Mouse (Mus musculus): ENCODE measurements around the gene Pou5f1. TPM values are rescaled to one million over a fixed set of nuclear protein-coding genes. Genes with fewer than 3 reads are reported as not detected.

Gene Pou5f1
- polyA plus RNA-seq, 2 experiments from 2014 or later = 0.31 TPM; not detected in 1

DNA sequence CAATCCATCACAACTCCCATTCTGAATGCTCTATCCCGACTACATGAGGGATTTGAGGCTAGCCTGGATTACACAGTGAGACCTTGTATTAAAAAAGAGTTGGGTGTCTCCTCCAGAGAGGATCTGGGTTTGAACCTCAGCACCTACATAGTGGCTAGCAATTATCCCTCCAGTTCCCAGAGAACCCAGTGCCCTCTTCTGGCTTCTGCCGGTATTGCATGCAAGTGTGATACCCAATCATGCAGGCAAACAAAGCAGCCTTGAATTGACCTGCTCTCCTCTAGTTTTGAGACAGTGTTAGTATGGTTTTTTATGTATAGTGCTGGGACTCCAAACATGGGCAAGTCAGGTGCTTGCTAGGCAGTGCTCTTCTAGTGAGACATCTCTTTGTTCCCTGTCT, 8.1 kb downstream of the Pou5f1 start:
- ATAC-seq = no peak

DNA sequence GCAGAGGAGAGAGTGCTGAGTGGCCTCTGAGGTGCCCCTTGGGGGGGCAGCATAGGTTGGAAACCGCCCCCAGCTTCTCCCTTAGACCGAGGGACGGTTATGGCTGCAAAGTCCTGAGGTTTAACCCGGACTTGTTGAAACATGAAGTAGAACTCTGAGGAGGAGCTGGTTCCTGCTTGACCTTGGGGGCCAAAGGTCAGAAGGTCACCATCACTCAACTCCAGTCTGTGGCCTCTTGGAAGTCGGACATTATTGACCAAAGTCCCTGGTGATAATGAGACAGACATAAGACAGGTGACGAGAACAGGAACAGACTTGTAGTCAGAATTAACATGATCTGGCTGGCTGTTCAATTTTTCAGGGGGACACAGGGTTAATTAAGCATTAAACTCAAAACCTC, 8.9 kb downstream of the Pou5f1 start:
- ATAC-seq = no peak

DNA sequence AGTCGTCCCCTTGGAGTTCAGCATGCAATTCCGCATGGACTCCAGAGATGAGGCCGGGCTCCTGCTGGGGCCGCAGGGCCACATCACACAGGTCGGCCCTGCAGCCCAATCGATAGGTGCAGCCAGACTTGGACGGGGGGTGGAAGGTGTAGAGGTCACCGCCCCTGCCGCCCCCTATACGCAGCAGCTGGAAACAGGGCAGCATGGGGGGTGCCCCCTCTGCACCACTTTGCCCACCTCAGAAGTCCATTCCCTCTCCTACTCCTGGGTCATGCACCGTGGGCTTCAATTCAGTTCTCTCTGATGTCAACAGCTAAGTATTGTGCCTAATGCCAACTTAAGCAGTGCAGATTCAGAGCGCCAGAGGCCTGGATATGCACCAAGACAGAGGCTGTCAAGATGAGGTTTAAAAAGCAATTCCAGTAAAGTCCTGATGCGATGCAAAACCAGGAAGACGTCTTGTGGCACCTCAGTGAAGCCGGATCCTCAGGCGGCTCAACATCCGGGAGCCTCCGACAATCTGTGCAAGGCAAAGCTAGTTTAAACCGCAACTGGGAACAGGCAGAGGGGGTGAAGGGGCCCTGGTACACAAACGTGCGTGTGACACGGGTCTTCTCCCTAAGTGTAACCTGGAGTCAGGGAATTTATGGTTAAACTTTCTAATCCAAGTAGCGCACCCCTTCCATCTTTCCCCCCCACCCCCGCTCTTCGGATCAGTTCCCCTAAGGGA, 10.3 kb downstream of the Pou5f1 start:
- ATAC-seq = peak; percentile 22

DNA sequence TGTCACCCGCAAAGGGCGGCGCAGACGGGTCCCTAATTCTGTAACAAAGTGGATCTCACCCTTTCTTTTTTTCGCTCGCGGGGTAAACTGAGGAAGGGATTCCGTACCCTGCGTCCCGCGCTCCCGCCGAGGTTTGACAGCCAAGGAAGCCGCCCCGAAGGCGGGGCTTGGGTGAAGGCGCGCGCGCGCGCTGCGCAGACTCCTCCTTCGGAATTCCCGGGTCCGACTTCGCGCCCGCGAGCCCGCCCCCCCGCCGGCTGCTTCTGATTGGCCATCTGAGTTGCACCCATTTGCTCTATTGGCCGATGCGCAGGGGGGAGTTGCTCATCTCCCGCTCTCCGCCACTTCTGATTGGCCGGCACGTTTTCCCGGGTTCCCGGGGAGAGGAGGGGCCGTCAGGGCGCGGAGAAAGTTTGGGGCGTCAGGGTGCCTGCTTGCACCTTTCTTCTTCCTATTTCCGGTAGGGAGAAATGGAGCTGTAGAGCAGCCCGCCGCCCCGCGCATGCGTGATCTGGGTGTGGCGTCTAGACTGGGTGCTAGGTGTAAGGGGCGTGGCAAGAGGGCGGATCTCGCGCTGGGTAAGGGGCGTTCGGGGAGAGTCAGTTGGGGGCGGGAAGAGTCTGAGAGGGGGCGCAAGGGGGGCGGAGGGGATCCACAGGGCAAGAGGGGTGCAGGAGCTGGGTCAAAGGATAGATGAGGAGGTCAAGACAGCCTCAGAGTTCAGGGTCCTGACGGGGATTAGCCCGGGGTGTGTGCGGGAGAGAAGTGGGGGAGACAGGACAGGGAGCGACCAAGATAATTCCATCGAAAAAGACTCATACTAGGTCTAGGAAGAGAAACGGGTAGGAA, 11.1 kb downstream of the Pou5f1 start, which contains the start of the genes Tcf19 and Cchcr1:
Tcf19 (minus strand) TSS at position 173 of the 849 bp plus-strand sequence.
Cchcr1 (plus strand) TSS at position 449 of the 849 bp plus-strand sequence.
- peak; percentile 93 for ATAC-seq

DNA sequence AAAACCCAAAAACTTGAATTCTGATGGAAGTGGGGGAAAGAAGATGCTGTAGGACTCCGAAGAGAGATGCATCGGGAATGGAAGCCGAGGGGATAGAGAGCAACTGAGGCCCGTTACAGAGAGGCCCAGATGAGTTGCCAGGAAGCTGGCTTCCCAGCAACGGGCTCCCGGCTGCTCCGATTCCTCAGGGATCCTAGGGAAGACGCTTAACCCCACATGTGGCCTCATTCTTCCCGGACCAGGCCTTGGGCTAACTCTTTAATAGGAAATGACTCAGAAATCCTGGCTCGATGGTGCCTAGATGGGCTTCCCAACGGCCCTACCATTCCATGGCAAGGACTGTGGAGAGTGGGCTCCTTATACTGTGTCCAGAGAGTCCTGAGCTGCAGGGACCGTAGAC, 11.7 kb downstream of the Pou5f1 start:
- no peak for ATAC-seq

DNA sequence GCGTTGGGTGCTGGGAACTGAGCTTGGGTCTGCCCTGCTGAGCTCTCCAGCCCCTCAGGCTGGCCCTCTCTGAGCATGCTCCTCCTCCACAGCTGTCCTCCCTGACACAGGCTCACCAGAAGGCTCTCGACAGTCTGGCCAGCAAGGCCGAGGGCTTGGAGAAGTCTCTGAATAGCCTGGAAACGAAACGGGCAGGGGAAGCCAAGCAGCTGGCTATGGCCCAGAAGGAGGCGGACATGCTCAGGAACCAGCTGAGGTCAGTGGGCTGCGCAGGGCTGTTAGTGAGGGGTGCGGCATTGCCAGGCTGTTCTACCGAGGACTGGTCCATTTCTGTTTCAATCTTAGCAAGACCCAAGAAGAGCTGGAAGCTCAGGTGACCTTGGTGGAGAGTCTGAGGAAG, 18.5 kb downstream of the Pou5f1 start:
- no peak for ATAC-seq

DNA sequence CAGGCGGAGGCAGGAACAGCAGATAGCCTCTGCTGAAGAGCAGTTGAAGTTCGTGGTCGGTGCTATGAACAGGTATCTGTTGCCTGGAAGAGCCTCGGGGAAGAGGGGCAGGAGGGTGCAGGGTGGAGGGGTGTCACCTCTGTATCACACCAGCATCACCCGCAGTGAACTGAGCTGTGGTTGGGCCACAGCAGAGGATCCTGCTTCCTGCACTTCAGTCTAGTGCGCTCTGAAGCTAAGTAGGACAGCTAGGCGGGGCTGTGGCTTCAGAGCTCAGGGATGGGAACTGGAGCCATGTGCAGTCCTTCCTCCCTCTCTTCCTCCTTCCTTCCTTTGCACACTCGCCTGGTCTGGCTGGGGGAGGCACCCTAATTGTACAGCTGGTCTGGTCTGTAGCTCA, 20.8 kb downstream of the Pou5f1 start:
- no peak for ATAC-seq

DNA sequence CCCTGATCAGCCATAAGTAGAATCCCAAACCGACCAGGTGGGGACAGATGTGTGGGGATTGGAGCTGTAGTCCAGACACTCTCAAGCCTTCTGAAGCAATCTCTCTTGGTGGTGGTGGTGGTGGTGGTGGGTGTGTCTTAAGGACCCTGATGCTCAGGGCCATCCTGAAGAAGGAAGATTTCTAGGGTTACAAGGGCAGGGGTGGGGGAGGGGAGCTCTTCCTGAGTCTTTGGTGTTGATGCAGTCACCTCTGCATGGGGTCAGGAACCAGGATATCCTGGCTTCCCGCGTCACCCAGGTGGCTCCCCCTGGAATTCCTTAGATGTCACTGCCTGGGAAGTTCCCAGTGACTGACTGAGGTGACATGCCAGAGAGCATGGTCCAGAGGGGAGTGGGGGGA, 26.5 kb downstream of the Pou5f1 start:
- ATAC-seq = no peak

DNA sequence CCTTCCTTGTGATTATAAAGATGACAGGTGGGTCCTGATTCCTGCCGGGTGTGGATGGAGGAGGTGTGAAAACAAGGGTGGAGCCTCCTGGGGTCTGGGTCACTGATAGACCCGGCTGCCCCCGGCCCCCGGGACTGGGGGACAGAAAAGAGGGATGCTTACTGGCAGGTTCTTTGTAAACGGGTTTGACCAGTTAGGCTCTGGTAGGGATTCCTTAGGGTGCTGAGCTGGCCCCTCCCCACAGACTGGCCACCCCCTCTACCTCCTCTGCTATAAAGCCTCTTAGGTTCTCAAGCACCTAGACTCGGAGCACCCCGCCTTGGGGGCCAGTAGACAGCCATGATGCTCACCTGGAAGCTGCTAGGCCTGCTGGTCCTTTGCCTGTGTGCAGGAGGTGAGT, 27.1 kb downstream of the Pou5f1 start, which contains the start of gene Psors1c2:
Psors1c2 (plus strand) TSS at position 301 of the 400 bp plus-strand sequence.
- ATAC-seq = no peak

DNA sequence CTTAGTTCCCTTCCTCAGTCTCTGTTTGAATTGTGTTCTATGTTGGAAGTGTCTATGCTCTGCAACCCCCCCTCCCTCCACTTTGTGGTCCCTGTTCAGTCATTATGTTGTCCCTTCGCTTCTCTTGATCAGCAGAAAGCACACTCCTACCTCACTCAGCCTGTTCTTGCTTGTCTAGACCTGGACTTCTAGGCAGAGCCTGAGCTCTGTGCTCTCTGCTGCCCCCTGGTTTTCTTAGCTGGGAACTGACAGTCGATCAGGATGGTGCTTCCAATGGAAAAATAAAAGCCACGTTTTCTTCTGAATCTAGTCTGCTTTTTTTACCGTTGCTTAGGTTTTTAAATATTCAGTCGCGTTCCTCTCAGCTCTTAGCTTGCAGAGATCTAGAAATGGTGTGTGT, 28.5 kb downstream of the Pou5f1 start:
- peak; percentile 63 for ATAC-seq

DNA sequence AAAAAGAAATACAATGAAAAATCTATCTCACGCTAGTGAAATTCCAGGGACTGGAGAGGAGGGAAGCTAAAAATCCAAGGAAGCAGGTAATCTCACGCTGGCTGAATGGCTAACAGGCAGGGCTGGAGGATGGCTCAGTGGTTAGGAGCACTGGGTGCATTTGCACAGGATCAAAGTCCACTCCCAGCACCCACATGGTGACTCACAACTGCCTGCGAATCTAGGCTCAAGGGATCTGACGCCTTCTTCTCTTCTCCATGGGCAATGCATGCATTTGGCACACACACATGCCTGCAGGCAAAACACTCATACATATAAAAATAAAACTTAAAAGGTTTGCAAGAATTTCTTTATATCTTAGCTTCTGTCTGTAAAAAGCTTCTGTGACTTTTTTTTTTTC, 31.6 kb downstream of the Pou5f1 start:
- ATAC-seq = no peak

DNA sequence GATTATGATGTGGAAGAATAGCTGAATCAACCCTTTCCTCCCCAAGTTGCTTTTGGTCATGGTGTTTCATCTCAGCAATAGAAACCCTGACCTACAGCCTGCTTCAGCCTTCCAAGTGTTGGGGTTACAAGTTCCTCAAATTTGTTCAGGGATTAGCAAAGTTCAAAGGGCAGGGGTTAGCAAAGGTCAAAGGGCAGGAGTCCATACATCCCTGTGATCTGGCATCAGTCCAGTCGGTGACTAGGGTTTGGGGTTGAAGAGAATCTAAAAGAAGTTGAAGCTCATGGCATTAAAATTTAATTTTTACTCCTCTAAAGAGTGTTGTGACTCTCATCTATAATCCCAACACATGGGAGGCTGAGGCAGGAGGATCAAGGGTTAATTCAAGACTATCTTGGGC, 32.7 kb downstream of the Pou5f1 start:
- ATAC-seq = no peak

DNA sequence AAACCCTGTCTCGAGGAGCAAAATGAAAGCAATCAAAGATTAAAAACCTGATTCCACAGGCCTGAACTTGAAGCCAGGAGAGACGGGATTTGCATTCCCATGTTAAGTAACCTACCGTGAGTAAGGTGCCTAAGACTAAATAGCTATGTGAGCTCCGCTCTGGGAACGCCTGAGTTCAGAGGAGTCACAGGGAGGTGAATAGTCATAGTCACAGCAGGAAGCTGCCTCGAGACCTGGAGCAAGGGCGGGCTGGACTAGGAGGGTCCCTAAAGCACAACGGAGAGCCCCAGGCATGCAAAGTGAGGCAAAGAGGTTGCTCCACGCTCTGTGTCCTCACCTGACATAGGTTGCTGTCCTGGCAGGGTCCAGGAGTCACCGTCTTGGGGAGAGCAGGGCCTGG, 33.7 kb downstream of the Pou5f1 start:
- no peak for ATAC-seq

DNA sequence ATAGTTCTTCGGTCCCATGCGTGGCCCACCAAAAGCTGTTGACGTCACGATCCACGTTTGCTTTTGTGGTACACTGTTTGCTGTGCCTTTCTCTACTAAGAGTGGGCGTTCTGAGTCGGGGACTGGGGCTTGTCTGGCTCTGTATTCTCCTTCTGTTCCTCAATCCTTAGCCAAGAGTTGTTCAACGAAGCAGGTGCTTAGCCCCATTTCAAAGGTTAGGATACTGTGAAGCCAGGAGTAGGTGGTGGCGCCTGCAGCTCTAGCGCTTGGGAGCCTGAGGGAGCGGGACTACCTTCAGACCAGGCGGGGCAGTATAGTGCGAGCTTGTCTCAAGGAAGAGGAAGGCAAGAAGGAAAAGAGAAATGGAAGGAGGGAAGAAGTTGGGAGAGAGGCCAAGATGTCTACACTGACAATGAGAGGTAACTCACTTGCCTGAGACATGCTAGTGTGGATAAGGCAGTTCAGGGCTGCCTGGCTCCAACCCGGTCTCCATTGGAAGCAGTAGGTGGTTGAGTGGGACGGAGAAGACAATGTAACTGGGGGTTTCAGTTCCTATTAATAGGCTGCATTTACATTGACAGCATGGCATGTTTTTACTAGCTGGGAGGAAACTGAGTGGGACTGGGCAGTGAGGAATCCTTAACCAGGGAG, 37.1 kb downstream of the Pou5f1 start:
- no peak for ATAC-seq

DNA sequence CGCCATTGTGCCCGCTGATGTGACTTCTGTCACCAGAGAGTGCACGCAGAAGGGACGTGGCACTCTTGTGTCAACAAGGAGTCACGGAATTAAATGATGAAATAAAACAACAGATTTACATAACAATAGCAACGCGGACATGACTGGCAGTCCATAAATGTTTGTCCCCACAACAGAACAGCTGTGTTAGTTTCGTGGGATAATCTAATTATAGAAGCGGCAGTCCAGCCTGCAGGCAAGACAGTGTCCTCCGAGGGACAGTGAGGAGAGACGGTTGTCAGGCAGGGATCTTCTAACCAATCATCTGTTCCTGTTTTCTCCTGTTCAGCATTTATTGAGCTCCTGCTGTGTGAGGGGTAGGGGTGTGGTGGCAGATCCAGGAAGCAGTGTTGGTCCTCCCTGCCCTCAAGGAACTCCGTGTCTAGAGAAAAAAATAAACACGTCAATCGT, 37.6 kb downstream of the Pou5f1 start:
- ATAC-seq = no peak

DNA sequence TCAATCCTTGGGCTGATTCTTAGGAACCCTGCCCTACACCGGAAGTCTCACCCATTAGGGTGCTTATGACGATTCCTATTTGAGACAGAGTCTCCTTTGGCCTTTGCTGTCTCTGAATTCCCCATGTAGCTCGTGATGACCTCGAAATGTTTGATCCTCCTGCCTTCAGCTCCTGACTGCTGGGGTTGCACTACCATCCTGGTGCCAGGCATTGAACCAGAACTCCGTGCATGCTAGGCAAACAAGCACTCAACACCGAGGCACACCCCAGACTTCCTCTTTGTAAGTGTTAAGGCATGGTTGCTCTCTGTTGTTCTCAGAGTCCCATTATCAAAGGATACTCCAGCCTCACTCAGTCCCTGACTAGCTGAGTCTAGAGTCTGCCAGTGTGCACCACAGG, 38.2 kb downstream of the Pou5f1 start:
- ATAC-seq = no peak

DNA sequence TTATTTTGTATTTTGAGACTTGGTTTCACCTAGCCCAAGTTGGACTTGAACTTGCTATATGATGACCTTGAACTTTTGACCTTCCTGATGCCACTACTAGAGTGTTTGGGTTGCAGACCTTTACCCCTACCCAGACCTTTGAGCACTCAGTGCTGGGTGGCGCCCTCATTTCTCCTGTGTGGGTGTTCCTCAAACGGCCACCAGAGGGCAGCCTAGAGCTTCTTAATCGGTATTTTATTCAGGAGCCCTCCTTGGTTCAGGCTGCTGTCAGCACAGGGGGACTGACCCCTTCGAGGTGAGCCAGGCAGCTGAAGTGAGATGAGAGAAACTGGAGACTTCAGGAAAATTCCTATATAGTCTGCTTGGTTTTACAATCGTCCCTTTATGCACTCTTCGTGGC, 38.9 kb downstream of the Pou5f1 start:
- no peak for ATAC-seq

DNA sequence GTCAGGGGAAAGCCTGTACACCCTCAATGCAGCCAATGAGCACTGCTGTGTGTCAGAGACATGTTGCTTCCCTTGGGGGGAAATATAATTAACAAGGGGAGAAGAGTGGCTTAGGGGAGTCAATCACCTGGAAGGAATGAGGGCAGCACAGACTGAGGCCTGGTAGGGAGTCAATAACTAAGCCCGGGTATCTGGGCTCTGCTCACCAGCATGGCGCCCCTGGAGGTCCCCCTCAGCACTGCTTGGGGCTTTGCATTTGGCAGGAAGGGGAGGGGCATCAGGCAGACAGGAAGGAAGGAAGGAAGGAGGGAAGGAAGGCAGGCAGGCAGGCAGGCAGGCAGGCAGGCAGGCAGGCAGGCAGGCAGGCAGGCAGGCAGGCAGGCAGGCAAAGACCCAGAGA, 41.6 kb downstream of the Pou5f1 start:
- no peak for ATAC-seq

DNA sequence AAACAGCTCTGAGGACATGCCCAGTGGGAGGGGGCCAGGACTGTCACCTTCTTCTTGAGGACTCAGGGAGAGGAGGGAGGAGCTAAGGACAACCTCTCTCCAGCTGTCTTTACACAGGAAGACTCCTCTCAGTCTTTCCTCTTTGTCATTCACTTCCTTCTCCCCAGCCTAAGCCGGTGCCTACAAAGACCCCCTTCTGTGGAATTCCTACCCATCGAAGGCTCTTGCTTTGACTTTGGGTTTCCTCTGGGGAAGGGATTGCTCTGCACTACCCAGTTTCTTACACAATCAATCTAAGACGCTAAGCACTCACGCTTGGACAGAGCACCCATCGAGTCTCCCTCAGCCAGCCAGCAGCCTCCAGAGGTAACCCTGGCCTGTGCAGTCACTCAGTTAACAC, 42.8 kb downstream of the Pou5f1 start:
- ATAC-seq = no peak

DNA sequence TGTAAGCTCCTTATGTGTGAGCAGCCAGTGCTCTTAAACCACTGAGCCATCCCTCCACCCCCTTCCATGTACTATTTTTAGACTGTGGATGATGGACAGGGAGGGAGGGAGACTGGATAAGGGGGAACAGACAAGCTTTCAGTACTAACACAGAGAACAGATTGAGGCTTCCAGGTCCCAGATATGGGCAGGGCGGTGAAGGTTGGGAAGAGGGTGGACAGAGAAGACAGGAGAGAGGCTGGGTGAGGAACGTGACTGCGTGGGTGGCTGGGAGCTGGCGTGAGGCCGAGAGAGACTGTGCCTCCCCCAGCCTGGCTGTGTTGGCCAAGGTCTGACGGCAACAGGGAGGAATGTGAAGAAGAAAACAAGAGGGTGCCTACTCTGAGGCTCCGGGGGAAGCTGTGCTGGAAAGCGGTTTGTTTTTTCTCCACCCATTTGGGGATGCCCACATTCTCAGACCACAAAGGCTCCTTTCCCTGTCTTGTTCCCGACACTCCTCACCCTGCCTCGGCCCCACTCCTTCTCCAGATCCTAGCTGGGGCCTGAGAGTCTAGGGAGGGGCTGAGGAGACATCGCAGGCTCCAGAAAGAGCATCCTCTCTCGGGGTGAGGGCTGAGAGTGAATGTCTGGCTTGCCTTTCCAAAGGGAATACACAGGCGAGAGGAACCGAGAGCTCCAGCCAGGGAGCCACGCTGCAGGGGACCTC, 43.8 kb downstream of the Pou5f1 start:
- no peak for ATAC-seq

DNA sequence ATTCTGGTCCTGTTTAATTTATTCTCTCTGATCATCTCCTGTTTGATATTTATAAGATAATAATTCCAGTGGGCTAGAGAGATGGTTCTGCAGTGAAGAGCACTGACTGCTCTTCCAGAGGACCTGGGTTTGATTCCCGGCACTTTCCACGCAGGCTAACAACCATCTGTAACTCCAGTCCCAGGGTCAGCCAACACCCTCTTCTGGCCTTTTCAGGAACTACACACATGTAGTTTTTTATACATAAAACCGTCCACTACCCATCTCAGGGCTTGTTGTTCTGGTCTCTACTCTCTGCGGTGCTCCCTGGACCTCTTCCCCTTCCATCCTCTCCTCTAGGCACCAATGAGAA, 44.3 kb downstream of the Pou5f1 start:
- ATAC-seq = no peak

DNA sequence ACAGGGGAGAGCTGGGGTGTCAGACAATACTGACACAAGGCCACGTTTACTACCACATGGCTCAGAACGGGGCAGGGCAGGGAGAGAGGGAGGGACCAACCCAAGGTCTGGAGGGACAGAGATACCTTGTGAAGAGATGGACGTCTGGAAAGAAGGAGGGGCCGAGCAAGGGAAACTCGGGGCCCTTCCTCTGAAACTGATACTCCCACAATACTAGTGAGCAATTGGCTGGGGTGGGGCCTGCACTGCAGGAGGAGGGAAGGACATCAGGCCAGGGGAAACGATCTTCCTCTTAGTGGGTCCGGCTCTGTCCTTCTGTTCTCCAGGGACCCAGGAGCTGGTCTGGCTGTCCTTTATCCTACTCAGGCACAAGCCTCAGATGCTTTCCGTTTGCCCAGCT, 45.1 kb downstream of the Pou5f1 start:
- no peak for ATAC-seq

All from CD4-positive, CD25-positive, alpha-beta regulatory T cell, adult 4 months (primary cell).